Mouse (Mus musculus) c-Kit-positive CD71-positive TER-119-positive erythroid progenitor cells, embryonic 14.5 days (primary cell): Measurements from ENCODE around the gene Gucy2c.

Experiments used
- DNase-seq: peaks from one replicate; pipeline ENCODE4 v3.0.0-alpha.2; 2013; ENCODE audit warnings: low spot score

Gucy2c gene

DNA sequence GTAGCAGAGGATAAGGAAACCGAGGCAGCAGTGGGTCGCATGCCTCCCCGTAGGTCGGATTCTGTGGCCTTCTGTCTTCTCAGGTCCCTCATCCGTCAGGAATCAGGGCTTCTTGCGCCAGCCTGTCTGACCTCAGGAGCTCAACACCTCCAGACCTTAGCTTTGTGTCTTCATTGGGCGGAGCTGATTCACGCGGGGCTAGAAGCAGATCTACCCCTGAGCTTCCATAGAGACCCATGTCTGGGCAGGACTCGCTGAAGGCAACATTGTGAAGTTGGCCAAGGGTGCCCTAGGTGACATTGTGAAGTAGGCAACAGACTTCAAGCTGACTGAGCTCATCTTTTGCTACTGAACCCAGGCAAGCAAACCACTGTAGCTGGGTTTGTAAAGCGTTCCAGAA, 119.5 kb downstream of the Gucy2c start:
- no peak for DNase-seq

GRCm38 (mm10) chr6:136661706-136662016, 119.9 kb downstream of the Gucy2c start, which contains the start of gene Plbd1:
TSS of gene Plbd1 (minus strand) at chr6:136661928.
- no peak for DNase-seq

DNA sequence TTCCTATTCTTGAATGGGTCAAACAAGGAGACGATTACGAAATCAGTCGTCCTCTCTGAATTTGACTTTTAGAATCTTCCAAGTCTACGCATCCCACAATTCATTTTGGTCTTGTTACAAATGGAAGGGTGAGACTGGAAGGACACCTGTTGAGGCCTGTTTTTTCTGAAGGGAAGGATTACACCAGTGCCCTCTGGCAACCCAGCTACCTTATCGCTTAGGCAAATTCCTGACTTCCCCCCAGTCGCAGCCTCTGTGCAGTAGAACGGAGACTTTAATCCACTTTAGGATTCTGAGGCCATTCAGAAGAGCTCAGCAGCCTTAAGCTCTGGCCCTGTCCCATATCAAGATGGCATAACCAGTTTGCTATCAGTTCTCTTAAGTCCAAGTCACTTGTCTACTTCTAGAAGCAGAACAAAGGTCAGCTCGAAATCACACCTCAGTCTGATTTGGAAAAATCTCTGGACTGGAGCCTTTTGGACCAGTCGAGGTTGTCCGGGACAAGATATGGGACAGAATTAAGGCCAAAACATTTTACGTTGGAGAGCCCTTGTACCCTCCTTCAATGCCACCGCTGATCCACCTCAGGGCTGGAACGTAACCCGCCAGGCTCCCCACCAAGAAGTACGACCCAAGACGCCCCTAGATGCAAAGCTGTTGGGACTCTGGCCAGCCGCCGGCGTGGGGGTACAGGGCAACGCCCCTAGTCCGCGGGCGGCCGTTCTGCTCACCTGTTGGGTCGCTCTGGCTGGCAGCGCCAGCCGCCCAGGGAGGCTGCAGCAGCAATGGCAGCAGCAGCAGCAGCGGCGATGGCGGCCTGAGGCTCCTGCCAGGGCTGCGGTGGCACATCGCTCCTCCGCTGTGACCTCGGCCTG, 120.5 kb downstream of the Gucy2c start:
- DNase-seq = no peak

DNA sequence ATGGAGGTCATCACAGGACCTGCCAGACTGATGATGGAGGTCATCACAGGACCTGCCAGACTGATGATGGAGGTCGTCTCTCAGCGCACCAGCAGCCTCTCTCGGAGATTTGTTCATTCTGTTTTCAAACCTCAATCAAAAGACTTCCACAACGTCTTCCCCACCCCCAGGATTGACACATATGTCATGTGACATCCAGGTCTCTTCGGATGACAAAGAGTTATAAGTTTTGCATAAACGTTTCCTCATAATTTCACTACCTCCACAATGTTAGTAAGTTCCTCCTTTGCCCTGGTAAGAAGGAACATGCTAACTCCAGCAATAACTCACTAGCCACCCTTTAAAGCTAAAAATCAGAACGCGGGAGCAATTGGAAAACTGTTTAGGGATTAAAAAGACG, 122.3 kb downstream of the Gucy2c start:
- no peak for DNase-seq

DNA sequence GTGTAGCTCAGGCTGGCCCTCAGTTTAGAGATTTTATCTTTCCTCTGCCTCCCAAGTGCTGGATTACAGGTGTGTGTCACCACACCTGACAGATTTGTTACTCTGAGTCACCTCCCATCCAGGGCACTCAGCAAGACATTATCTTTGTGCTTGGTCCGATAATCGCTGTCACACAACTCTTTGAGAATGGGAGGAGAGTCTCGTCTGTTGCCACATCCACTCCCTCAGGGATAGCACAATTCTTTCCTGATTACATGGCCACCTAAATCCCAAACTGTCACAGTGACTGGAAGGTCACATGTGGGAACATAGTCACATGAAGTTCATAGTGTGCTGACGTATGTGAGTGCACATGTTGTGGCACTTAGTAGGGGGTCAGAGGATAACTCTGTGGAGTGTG, 123.3 kb downstream of the Gucy2c start:
- DNase-seq = no peak

GRCm38 (mm10) chr6:136655786-136656185, 125.8 kb downstream of the Gucy2c start:
- no peak for DNase-seq

- DNase-seq = no peak
These were observed 127.1 kb downstream of the Gucy2c start for GRCm38 (mm10) chr6:136654470-136654869.

DNA sequence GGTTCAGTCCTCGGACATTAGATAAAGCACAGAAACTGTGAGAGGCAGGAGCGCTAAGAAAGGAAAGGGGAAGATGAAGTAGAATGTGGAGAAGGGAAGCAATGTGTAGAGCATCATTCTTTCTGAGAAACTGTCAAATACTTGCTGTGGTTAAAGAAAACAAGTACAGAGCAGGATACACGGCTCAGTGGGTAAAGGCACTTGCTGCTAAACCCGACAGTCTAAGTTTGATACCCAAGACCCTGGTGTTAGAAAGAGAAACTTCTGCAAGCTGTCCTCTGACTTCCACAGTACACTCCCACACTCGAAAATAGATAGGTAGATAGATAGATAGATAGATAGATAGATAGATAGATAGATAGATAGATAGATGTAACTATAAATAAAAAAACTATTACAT, 128.2 kb downstream of the Gucy2c start:
- no peak for DNase-seq

DNA sequence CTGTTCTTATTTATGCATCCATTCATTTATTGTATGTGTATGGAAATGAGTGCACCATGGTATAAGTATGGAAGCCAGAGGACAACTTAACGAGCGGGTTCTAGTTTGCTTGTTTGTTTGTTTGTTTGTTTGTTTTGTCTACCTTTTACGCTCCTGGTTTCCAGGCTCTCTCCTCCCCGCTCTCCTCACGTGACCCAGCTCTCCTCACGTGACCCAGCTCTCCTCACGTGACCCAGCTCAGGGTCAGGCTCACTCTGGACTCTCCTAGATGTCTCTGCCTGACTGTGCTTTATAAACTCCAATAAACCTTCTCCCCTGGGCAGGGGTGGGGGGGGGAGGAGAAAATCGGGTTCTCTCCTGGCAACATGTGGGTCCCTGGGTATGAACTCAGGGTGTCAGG, 130.9 kb downstream of the Gucy2c start:
- DNase-seq = no peak

DNA sequence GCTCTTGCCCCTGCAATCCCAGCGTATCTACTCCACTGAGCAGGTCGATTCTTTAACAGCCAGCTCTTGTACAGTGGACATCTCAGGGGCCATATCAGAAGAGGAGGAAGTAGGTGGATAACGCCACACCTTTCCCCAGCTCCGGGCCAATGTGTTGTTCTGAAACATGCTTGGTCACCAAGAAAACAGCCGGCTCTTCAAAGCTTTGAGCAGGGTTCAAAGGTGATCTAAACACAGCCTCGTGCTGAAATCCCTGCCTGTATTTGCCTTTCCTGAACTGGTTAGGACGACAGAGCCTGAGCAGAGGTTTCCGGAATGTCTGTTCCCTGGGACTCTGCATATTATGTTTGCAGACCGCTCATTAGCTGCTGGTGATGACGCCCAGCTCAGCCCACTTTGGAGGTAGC, 134.1 kb downstream of the Gucy2c start:
- DNase-seq = no peak
